Mouse (Mus musculus): Measurements from ENCODE around the gene Lrrc1. TPM values are rescaled to one million over a fixed set of nuclear protein-coding genes. Genes with fewer than 3 reads are reported as not detected.

Lrrc1 gene
- polyA plus RNA-seq, 1 experiment from 2014 or later = 4.9 TPM

GRCm38 (mm10) chr9:77568789-77569506, 24.3 kb upstream of the Lrrc1 start:
- no peak for DNase-seq (ENCODE audit: low spot score)
- no peaks in the 10 kb centered on the region for H3K9me3 ChIP-seq (replicated peaks)
- H3K27ac ChIP-seq = no peak overlapping the region
- 72% methylated on average over 13 of the region's 13 CpGs for WGBS
- no peaks in the 10 kb centered on the region for H3K36me3 ChIP-seq
- no peaks in the 10 kb centered on the region for H3K27me3 ChIP-seq (ENCODE audit: low read depth, poor library complexity, severe bottlenecking)
- no peaks in the 10 kb centered on the region for H3K4me1 ChIP-seq
- no peak overlapping the region for H3K4me3 ChIP-seq

GRCm38 (mm10) chr9:77561827-77562226, 17.2 kb upstream of the Lrrc1 start:
- DNase-seq (ENCODE audit: low spot score) = no peak
- no peaks in the 10 kb centered on the region for H3K36me3 ChIP-seq
- H3K27me3 ChIP-seq (ENCODE audit: low read depth, poor library complexity, severe bottlenecking) = no peaks in the 10 kb centered on the region
- no peak overlapping the region for H3K4me3 ChIP-seq
- H3K4me1 ChIP-seq = peaks cover 3% of the 10 kb centered on the region; the same call in 1 of the 2 replicates
- H3K27ac ChIP-seq = no peak overlapping the region
- no peaks in the 10 kb centered on the region for H3K9me3 ChIP-seq (replicated peaks)

- no peak overlapping the region for H3K4me3 ChIP-seq
- DNase-seq (ENCODE audit: low spot score) = no peak
- H3K9me3 ChIP-seq (replicated peaks) = no peaks in the 10 kb centered on the region
- 59% methylated on average over 3 of the region's 3 CpGs for WGBS
- H3K4me1 ChIP-seq = peaks cover 3% of the 10 kb centered on the region; the same call in 1 of the 2 replicates
- no peaks in the 10 kb centered on the region for H3K36me3 ChIP-seq
- H3K27me3 ChIP-seq (ENCODE audit: low read depth, poor library complexity, severe bottlenecking) = no peaks in the 10 kb centered on the region
- H3K27ac ChIP-seq = no peak overlapping the region
These were observed 13.3 kb upstream of the Lrrc1 start for GRCm38 (mm10) chr9:77557963-77558362.

- H3K36me3 ChIP-seq = no peaks in the 10 kb centered on the region
- no peaks in the 10 kb centered on the region for H3K27me3 ChIP-seq (ENCODE audit: low read depth, poor library complexity, severe bottlenecking)
- WGBS = 88% methylated on average over 4 of the region's 4 CpGs
- no peak overlapping the region for H3K4me3 ChIP-seq
- no peaks in the 10 kb centered on the region for H3K9me3 ChIP-seq (replicated peaks)
- DNase-seq (ENCODE audit: low spot score) = no peak
- peaks cover 3% of the 10 kb centered on the region; the same call in 1 of the 2 replicates for H3K4me1 ChIP-seq
- no peak overlapping the region for H3K27ac ChIP-seq
These were observed 12.5 kb upstream of the Lrrc1 start for GRCm38 (mm10) chr9:77557181-77557580.

- H3K36me3 ChIP-seq = no peaks in the 10 kb centered on the region
- no peak for DNase-seq (ENCODE audit: low spot score)
- WGBS = 91% methylated on average over 9 of the region's 9 CpGs
These were observed 11.8 kb upstream of the Lrrc1 start for GRCm38 (mm10) chr9:77556435-77556834.

GRCm38 (mm10) chr9:77553465-77553864, 8.8 kb upstream of the Lrrc1 start:
- H3K9me3 ChIP-seq (replicated peaks) = no peaks in the 10 kb centered on the region
- no peaks in the 10 kb centered on the region for H3K27me3 ChIP-seq (ENCODE audit: low read depth, poor library complexity, severe bottlenecking)
- WGBS = 63% methylated on average over 2 of the region's 2 CpGs
- no peak overlapping the region for H3K4me3 ChIP-seq
- H3K27ac ChIP-seq = no peak overlapping the region
- peaks cover 3% of the 10 kb centered on the region; the same call in 1 of the 2 replicates for H3K4me1 ChIP-seq
- H3K36me3 ChIP-seq = no peaks in the 10 kb centered on the region
- no peak for DNase-seq (ENCODE audit: low spot score)

More at GRCm38 (mm10) chr9:77556435-77556834, 11.8 kb upstream of the Lrrc1 start:
- Histone ChIP-seq H3K27me3 (ENCODE audit: low read depth, poor library complexity, severe bottlenecking) (no peaks in the 10 kb centered on the region), H3K27ac (no peak overlapping the region), H3K4me1 (peaks cover 3% of the 10 kb centered on the region; the same call in 1 of the 2 replicates), H3K4me3 (no peak overlapping the region), H3K9me3 (replicated peaks) (no peaks in the 10 kb centered on the region)

GRCm38 (mm10) chr9:77551036-77551512, 6.4 kb upstream of the Lrrc1 start:
- DNase-seq (ENCODE audit: low spot score) = no peak
- no peaks in the 10 kb centered on the region for H3K9me3 ChIP-seq (replicated peaks)
- H3K27ac ChIP-seq = no peak overlapping the region
- no peaks in the 10 kb centered on the region for H3K4me1 ChIP-seq
- no peak overlapping the region for H3K4me3 ChIP-seq
- H3K36me3 ChIP-seq = no peaks in the 10 kb centered on the region
- no peaks in the 10 kb centered on the region for H3K27me3 ChIP-seq (ENCODE audit: low read depth, poor library complexity, severe bottlenecking)
- WGBS = 72% methylated on average over 7 of the region's 7 CpGs

GRCm38 (mm10) chr9:77546010-77546409, 1.3 kb upstream of the Lrrc1 start:
- DNase-seq (ENCODE audit: low spot score) = no peak
- peaks cover 20% of the 10 kb centered on the region for H3K4me1 ChIP-seq
- 54% methylated on average over 3 of the region's 3 CpGs for WGBS
- H3K36me3 ChIP-seq = no peaks in the 10 kb centered on the region
- 0 out of 2 replicates have a peak overlapping the region, but pooled peaks have one; percentile 90 for H3K27ac ChIP-seq
- H3K9me3 ChIP-seq (replicated peaks) = no peaks in the 10 kb centered on the region
- H3K27me3 ChIP-seq (ENCODE audit: low read depth, poor library complexity, severe bottlenecking) = no peaks in the 10 kb centered on the region
- H3K4me3 ChIP-seq = 0 out of 2 replicates have a peak overlapping the region, but pooled peaks have one; percentile 88

- DNase-seq (ENCODE audit: low spot score) = no peak
- Histone ChIP-seq H3K4me3 (peak overlapping the region; percentile 88), H3K36me3 (no peaks in the 10 kb centered on the region), H3K27ac (peak overlapping the region; percentile 90), H3K4me1 (peaks cover 20% of the 10 kb centered on the region), H3K9me3 (replicated peaks) (no peaks in the 10 kb centered on the region), H3K27me3 (ENCODE audit: low read depth, poor library complexity, severe bottlenecking) (no peaks in the 10 kb centered on the region)
- WGBS = 0% methylated on average over 17 of the region's 17 CpGs
These were observed 375 bp upstream of the Lrrc1 start for GRCm38 (mm10) chr9:77545068-77545421.

- 1% methylated on average over 40 of the region's 40 CpGs for WGBS
- Histone ChIP-seq H3K27ac (peak overlapping the region; percentile 90; the same call in 1 of the 2 replicates), H3K4me3 (peak overlapping the region; percentile 88), H3K36me3 (no peaks in the 10 kb centered on the region), H3K27me3 (ENCODE audit: low read depth, poor library complexity, severe bottlenecking) (no peaks in the 10 kb centered on the region), H3K4me1 (peaks cover 20% of the 10 kb centered on the region), H3K9me3 (replicated peaks) (no peaks in the 10 kb centered on the region)
- DNase-seq (ENCODE audit: low spot score) = peak; percentile 67
These were observed 1.0 kb downstream of the Lrrc1 start for GRCm38 (mm10) chr9:77543351-77544321.

- WGBS = 94% methylated on average over 7 of the region's 7 CpGs
These were observed 3.1 kb downstream of the Lrrc1 start for GRCm38 (mm10) chr9:77541556-77541955.

GRCm38 (mm10) chr9:77539232-77539631, 5.4 kb downstream of the Lrrc1 start:
- Histone ChIP-seq H3K4me1 (peaks cover 25% of the 10 kb centered on the region), H3K27ac (no peak overlapping the region), H3K27me3 (ENCODE audit: low read depth, poor library complexity, severe bottlenecking) (no peaks in the 10 kb centered on the region), H3K9me3 (replicated peaks) (no peaks in the 10 kb centered on the region), H3K4me3 (no peak overlapping the region), H3K36me3 (no peaks in the 10 kb centered on the region)
- WGBS = 89% methylated on average over 9 of the region's 9 CpGs
- no peak for DNase-seq (ENCODE audit: low spot score)

More at GRCm38 (mm10) chr9:77541556-77541955, 3.1 kb downstream of the Lrrc1 start:
- no peaks in the 10 kb centered on the region for H3K36me3 ChIP-seq
- no peak overlapping the region for H3K4me3 ChIP-seq
- no peak overlapping the region for H3K27ac ChIP-seq
- no peaks in the 10 kb centered on the region for H3K9me3 ChIP-seq (replicated peaks)
- peaks cover 23% of the 10 kb centered on the region for H3K4me1 ChIP-seq
- H3K27me3 ChIP-seq (ENCODE audit: low read depth, poor library complexity, severe bottlenecking) = no peaks in the 10 kb centered on the region
- no peak for DNase-seq (ENCODE audit: low spot score)

- no peak for DNase-seq (ENCODE audit: low spot score)
- Histone ChIP-seq H3K4me1 (peaks cover 13% of the 10 kb centered on the region), H3K36me3 (no peaks in the 10 kb centered on the region), H3K27me3 (ENCODE audit: low read depth, poor library complexity, severe bottlenecking) (no peaks in the 10 kb centered on the region), H3K27ac (no peak overlapping the region), H3K9me3 (replicated peaks) (no peaks in the 10 kb centered on the region), H3K4me3 (no peak overlapping the region)
- 83% methylated on average over 10 of the region's 10 CpGs for WGBS
These were observed 7.3 kb downstream of the Lrrc1 start for GRCm38 (mm10) chr9:77537357-77537756.

All from limb, embryonic 10.5 days (tissue).